Mouse (Mus musculus): ENCODE data around the gene Hivep3. TPM values are rescaled to one million over a fixed set of nuclear protein-coding genes. Genes with fewer than 3 reads are reported as not detected.

Hivep3 gene
- total and polyA plus RNA-seq, 2 experiments: 0.95 to 1.5 TPM

- no peak for DNase-seq (ENCODE audit: extremely low read depth, low read depth, low spot score)
- H3K9ac ChIP-seq (ENCODE audit: low read depth, low read length): no peak overlapping the region
- H3K4me3 ChIP-seq (ENCODE audit: insufficient read depth, low read depth, low read length): no peak overlapping the region
- 73% methylated on average over 5 of the region's 5 CpGs for WGBS
- H3K36me3 ChIP-seq (ENCODE audit: control insufficient read depth, insufficient read depth, low read length): no peaks in the 10 kb centered on the region
- no peaks in the 10 kb centered on the region for H3K27me3 ChIP-seq (ENCODE audit: control insufficient read depth, insufficient read depth, low read length)
- no peaks in the 10 kb centered on the region for H3K4me1 ChIP-seq (ENCODE audit: control insufficient read depth, insufficient read depth, low read length)
- no peak overlapping the region for H3K27ac ChIP-seq (replicated peaks; ENCODE audit: insufficient read depth, low read depth, low read length)
- TF ChIP-seq CTCF (IDR thresholded peaks at IDR 0.05; ENCODE audit: low read depth, low read length) (no peak), POLR2A (IDR thresholded peaks at IDR 0.05; ENCODE audit: extremely low read depth, insufficient read depth, low read length) (no peak)
- H3K79me2 ChIP-seq (ENCODE audit: control insufficient read depth, insufficient read depth, low read length): no peaks in the 10 kb centered on the region
These were observed 185.8 kb downstream of the Hivep3 start for GRCm38 (mm10) chr4:119919349-119919748.

GRCm38 (mm10) chr4:119921022-119921717 lies 187.6 kb downstream of the Hivep3 start:
- no peak overlapping the region for H3K9ac ChIP-seq (ENCODE audit: low read depth, low read length)
- no peaks in the 10 kb centered on the region for H3K79me2 ChIP-seq (ENCODE audit: control insufficient read depth, insufficient read depth, low read length)
- H3K4me1 ChIP-seq (ENCODE audit: control insufficient read depth, insufficient read depth, low read length): no peaks in the 10 kb centered on the region
- H3K36me3 ChIP-seq (ENCODE audit: control insufficient read depth, insufficient read depth, low read length): no peaks in the 10 kb centered on the region
- no peak overlapping the region for H3K4me3 ChIP-seq (ENCODE audit: insufficient read depth, low read depth, low read length)
- no peak for DNase-seq (ENCODE audit: extremely low read depth, low read depth, low spot score)
- 86% methylated on average over 12 of the region's 12 CpGs for WGBS
- H3K27me3 ChIP-seq (ENCODE audit: control insufficient read depth, insufficient read depth, low read length): no peaks in the 10 kb centered on the region
- no peak for TF ChIP-seq POLR2A (IDR thresholded peaks at IDR 0.05; ENCODE audit: extremely low read depth, insufficient read depth, low read length)
- no peak overlapping the region for H3K27ac ChIP-seq (replicated peaks; ENCODE audit: insufficient read depth, low read depth, low read length)

- 83% methylated on average over 8 of the region's 8 CpGs for WGBS
- Histone ChIP-seq H3K79me2 (ENCODE audit: control insufficient read depth, insufficient read depth, low read length) (no peaks in the 10 kb centered on the region), H3K9ac (ENCODE audit: low read depth, low read length) (no peak overlapping the region), H3K27me3 (ENCODE audit: control insufficient read depth, insufficient read depth, low read length) (no peaks in the 10 kb centered on the region), H3K4me1 (ENCODE audit: control insufficient read depth, insufficient read depth, low read length) (no peaks in the 10 kb centered on the region), H3K36me3 (ENCODE audit: control insufficient read depth, insufficient read depth, low read length) (no peaks in the 10 kb centered on the region), H3K27ac (replicated peaks; ENCODE audit: insufficient read depth, low read depth, low read length) (no peak overlapping the region), H3K4me3 (ENCODE audit: insufficient read depth, low read depth, low read length) (no peak overlapping the region)
- TF ChIP-seq CTCF (IDR thresholded peaks at IDR 0.05; ENCODE audit: low read depth, low read length) (no peak), POLR2A (IDR thresholded peaks at IDR 0.05; ENCODE audit: extremely low read depth, insufficient read depth, low read length) (no peak)
- no peak for DNase-seq (ENCODE audit: extremely low read depth, low read depth, low spot score)
These were observed 188.2 kb downstream of the Hivep3 start for GRCm38 (mm10) chr4:119921723-119922266.

GRCm38 (mm10) chr4:119922945-119923344 lies 189.4 kb downstream of the Hivep3 start:
- Histone ChIP-seq H3K9ac (ENCODE audit: low read depth, low read length) (no peak overlapping the region), H3K4me1 (ENCODE audit: control insufficient read depth, insufficient read depth, low read length) (no peaks in the 10 kb centered on the region), H3K36me3 (ENCODE audit: control insufficient read depth, insufficient read depth, low read length) (no peaks in the 10 kb centered on the region), H3K79me2 (ENCODE audit: control insufficient read depth, insufficient read depth, low read length) (no peaks in the 10 kb centered on the region), H3K27me3 (ENCODE audit: control insufficient read depth, insufficient read depth, low read length) (no peaks in the 10 kb centered on the region), H3K4me3 (ENCODE audit: insufficient read depth, low read depth, low read length) (no peak overlapping the region), H3K27ac (replicated peaks; ENCODE audit: insufficient read depth, low read depth, low read length) (no peak overlapping the region)
- DNase-seq (ENCODE audit: extremely low read depth, low read depth, low spot score): no peak
- TF ChIP-seq CTCF (IDR thresholded peaks at IDR 0.05; ENCODE audit: low read depth, low read length) (no peak), POLR2A (IDR thresholded peaks at IDR 0.05; ENCODE audit: extremely low read depth, insufficient read depth, low read length) (no peak)
- whole genome bisulfite sequencing: 91% methylated on average over 8 of the region's 8 CpGs

- H3K36me3 ChIP-seq (ENCODE audit: control insufficient read depth, insufficient read depth, low read length): no peaks in the 10 kb centered on the region
- H3K4me3 ChIP-seq (ENCODE audit: insufficient read depth, low read depth, low read length): no peak overlapping the region
- no peak for DNase-seq (ENCODE audit: extremely low read depth, low read depth, low spot score)
- no peaks in the 10 kb centered on the region for H3K79me2 ChIP-seq (ENCODE audit: control insufficient read depth, insufficient read depth, low read length)
- no peak overlapping the region for H3K9ac ChIP-seq (ENCODE audit: low read depth, low read length)
- TF ChIP-seq CTCF (IDR thresholded peaks at IDR 0.05; ENCODE audit: low read depth, low read length): no peak
- no peak for TF ChIP-seq POLR2A (IDR thresholded peaks at IDR 0.05; ENCODE audit: extremely low read depth, insufficient read depth, low read length)
- H3K4me1 ChIP-seq (ENCODE audit: control insufficient read depth, insufficient read depth, low read length): no peaks in the 10 kb centered on the region
- H3K27me3 ChIP-seq (ENCODE audit: control insufficient read depth, insufficient read depth, low read length): no peaks in the 10 kb centered on the region
- 90% methylated on average over 3 of the region's 3 CpGs for WGBS
- no peak overlapping the region for H3K27ac ChIP-seq (replicated peaks; ENCODE audit: insufficient read depth, low read depth, low read length)
These were observed 189.8 kb downstream of the Hivep3 start for GRCm38 (mm10) chr4:119923410-119923809.

- DNase-seq (ENCODE audit: extremely low read depth, low read depth, low spot score): no peak
- H3K4me3 ChIP-seq (ENCODE audit: insufficient read depth, low read depth, low read length): no peak overlapping the region
- TF ChIP-seq CTCF (IDR thresholded peaks at IDR 0.05; ENCODE audit: low read depth, low read length) (no peak), POLR2A (IDR thresholded peaks at IDR 0.05; ENCODE audit: extremely low read depth, insufficient read depth, low read length) (no peak)
- no peaks in the 10 kb centered on the region for H3K27me3 ChIP-seq (ENCODE audit: control insufficient read depth, insufficient read depth, low read length)
- H3K4me1 ChIP-seq (ENCODE audit: control insufficient read depth, insufficient read depth, low read length): no peaks in the 10 kb centered on the region
- no peak overlapping the region for H3K9ac ChIP-seq (ENCODE audit: low read depth, low read length)
- no peak overlapping the region for H3K27ac ChIP-seq (replicated peaks; ENCODE audit: insufficient read depth, low read depth, low read length)
- H3K79me2 ChIP-seq (ENCODE audit: control insufficient read depth, insufficient read depth, low read length): no peaks in the 10 kb centered on the region
- no peaks in the 10 kb centered on the region for H3K36me3 ChIP-seq (ENCODE audit: control insufficient read depth, insufficient read depth, low read length)
These were observed 191.5 kb downstream of the Hivep3 start for GRCm38 (mm10) chr4:119925052-119925451.
